Mouse (Mus musculus): ENCODE results near the gene Maea.
"Not testable (repeated sequence)": the region's sequence is repeated elsewhere in the genome, so short reads cannot be mapped to it uniquely, and the experiment has no call there.

The Maea gene

GRCm38 (mm10) chr5:33335273-33335976 lies at the start of gene Maea:
Gene Maea (plus strand): TSS chr5:33335509.
- DNase-seq (ENCODE audit: extremely low spot score) = peak; percentile 93

- no peak for DNase-seq (ENCODE audit: extremely low spot score)
Measured at GRCm38 (mm10) chr5:33293796-33294430, 41.4 kb upstream of the Maea start.

DNA sequence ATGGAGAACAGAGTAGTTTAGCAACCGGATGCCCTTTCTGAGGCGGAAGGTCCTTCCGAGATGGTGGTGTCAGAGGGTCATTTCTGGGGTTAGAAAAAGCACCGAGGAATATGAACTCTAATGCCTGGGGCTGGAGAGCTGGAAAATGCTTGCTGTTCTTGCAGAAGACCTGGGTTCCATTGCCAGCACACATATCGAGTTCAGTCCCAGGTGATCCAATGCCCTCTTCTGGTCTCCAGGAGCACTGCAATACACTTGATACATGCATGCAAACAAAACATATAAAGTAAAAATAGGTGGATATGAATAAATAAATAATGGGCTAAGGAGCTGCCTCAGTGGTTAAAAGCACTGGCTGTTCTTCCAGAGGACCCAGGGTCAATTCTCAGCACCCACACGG lies 38.1 kb upstream of the Maea start:
- DNase-seq (ENCODE audit: extremely low spot score) = no peak

DNA sequence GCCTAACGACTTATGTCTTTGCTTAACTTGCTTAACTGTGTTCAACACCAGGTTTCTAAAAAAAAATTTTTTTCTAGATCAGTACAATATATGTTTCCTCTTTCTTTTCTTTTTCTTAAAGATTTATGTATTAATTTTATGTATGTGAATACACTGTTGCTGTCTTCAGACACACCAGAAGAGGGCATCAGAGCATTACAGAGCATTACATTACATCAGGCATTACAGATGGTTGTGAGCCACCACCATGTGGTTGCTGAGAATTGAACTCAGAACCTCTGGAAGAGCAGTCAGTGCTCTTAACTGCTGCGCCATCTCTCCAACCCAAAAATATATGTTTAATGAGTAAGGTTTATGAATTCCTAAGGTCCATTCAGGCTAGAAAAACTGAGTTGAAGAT lies 33.5 kb upstream of the Maea start:
- no peak for DNase-seq (ENCODE audit: extremely low spot score)

DNA sequence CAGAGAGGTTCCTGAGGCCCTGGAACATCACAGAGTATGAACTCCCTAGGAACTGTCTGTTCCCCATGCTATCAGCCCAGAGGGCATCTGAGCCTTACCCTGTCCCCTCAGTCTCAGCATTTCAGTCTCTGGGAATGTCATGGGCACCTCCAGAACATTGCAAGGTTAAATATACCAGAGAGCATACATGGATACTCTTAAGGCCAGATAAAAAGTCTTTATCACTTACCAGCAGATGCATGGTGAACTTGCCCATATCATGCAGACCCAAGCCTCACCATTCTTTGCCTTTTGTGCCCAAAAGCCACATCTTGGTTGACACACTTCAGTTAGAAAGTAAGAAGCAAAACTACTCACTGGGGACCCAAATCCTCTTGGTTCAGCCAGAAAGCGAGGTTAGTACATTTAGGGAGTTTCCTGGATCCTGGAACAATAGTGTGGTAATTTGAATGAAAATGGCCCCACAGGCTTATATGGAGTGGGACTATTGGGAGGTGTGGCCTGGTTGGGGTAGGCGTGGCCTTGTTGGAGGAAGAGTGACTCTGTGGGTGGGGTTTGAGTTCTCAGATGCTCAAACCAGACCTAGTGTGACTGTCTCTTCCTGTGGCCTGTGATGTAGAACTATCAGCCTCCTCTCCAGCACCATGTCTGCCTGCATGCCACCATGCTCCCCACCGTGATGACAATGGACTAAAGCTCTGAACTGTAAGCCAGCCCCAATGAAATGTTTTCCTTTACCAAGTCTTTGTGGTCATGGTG lies 24.4 kb upstream of the Maea start:
- DNase-seq (ENCODE audit: extremely low spot score) = no peak

DNA sequence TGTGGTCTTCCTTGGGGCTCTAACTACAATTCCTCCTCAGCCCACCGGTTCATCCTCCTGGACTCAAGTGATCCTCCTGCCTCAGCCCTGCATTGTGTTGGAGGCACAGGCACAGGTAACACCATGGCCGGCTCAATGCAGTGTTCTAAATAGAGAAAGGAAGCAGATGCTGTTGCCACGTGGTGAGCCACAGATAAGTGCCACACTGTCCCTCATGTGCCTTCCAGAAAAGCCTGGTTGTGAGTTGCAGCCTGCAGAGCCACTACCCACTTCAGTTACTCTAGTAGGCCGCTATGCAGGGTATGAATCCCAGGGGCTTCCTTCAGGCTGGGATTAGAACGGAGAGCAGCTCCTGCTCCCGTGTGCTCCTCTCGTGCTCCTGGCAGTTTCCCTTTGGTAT lies 23.1 kb upstream of the Maea start:
- DNase-seq (ENCODE audit: extremely low spot score) = no peak

DNA sequence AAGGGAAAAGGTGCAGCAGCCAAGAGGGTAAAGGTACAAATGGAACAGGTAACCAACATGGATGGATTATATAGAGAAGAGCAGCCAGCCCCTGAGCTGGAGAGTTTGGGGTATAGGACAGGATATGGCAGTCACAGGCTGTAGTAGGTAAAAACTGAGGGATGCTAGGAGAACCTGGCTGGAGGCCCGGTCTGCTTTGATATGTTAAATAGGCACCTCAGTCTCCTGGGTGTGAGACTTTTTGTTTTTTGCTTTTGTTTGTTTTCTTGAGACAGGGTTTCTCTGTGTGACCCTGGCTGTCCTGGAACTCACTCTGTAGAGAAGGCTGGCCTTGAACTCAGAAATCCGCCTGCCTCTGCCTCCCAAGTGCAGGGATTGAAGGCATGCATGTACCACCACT lies 10.8 kb upstream of the Maea start:
- no peak for DNase-seq (ENCODE audit: extremely low spot score)

DNA sequence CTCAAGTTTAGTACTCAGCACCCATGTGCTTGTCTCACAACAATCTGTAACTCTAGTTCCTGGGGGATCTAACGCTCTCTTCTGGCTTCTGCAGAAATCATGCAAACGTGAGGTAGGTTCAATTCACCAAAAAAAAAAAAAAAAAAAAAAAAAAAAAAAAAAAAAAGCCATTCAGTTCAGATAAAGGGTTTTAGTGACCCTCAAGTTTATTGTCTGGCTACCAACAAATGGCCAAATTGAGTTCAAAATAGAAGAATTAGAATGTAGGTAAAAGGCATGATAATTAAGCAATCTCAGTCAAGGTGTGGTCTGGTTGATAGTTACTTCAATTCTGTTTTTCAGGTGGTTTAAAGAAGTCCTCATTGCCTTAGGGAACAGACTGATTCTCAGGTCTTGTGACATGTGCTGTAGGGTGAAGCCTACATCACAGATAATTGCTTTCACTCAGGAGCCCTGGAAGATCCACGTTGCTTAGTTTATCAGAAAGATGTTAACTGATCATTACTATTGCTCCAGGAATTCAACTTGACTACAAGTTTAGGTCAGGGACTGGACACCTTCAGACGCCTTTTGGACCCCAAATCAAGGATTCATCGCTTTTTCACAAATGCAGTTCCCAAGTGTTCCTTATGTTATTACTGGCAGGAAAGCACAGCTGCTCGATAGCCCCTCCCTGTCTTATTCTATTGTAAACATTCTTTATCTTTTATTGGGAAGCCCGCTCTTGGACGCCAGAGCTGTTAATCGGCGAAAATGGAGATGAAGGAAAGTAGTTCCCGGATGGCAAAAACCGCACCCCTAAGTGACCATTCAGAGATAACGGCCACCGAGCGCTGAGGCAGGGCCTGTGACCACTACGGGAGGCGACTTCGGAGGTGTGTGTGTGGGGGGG lies 682 bp upstream of the Maea start:
- DNase-seq (ENCODE audit: extremely low spot score) = no peak

- DNase-seq (ENCODE audit: extremely low spot score) = no peak
Measured at GRCm38 (mm10) chr5:33335977-33336360, 660 bp downstream of the Maea start.

DNA sequence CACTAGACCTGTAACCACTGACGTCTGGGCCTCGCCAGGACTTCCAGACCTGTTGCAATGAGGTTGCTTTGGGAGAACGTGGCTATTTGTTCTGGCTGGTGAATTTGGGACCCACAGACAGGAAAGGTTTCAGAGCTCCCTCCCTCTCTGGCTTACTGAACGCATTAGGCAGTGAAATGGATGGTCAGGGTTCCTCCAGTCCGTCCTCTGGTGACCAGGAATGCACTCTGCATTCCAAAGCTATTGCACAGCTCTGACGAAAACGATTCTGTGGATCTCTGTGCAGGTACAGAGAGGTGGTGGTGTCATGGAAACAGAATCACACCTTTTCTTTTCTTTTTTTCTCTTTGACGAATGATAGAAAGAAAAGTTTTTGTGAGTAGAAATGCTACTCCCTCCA lies 1.9 kb downstream of the Maea start:
- DNase-seq (ENCODE audit: extremely low spot score) = no peak

- no peak for DNase-seq (ENCODE audit: extremely low spot score)
Measured at GRCm38 (mm10) chr5:33341165-33341564, 5.9 kb downstream of the Maea start.

DNA sequence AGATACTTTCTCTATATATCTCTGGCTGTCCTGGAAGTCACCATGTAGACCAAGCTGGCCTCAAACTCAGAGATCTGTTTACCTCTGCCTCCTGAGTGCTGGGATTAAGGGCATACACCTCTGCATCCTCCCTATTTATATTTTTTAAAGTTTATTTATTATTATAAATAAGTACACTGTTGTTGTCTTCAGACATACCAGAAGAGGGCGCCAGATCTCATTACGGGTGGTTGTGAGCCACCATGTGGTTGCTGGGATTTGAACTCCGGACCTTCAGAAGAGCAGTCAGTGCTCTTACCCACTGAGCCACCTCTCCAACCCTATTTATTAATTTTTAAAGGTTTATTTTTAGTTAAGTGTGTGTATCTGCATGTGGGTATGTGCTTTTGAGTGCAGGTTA lies 6.9 kb downstream of the Maea start:
- not testable (repeated sequence) for DNase-seq (ENCODE audit: extremely low spot score)

DNA sequence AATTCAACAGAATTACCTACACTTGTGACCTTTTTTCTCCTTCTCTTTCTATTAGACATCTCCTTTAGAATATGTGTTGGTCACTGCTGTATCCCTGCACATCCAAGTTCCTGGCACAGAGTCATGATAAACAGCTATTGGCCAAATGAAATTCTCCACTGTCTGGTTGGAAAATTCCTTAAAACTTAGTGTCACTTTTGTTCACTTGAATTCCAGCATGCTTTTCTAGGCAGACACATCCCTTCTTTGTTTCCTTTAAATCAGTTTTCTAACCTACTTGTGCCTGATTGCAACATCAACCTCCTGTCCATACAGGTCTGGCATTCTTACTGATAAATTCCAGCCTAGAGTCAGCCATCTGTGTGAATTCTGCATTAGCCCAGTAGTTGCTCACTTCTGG lies 7.5 kb downstream of the Maea start:
- no peak for DNase-seq (ENCODE audit: extremely low spot score)

DNA sequence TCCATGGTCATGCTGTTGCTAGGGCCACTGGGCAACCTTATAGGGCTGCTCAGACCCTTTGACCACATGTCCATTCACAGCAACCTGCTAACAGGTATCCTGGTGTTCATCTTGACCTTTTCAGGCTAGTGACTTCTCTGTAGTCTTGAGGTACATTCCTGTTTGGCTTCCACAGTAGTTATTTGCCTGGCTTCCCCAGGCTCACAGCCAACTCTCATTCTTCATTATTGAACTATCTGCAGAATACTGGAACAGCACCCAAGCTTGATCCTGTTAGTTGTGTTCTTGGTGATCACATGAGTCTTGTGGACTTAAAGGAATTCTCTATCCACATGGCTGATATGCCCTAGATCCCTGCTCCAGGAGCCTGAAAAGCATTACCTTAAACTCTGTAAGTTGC lies 8.3 kb downstream of the Maea start:
- DNase-seq (ENCODE audit: extremely low spot score) = no peak

DNA sequence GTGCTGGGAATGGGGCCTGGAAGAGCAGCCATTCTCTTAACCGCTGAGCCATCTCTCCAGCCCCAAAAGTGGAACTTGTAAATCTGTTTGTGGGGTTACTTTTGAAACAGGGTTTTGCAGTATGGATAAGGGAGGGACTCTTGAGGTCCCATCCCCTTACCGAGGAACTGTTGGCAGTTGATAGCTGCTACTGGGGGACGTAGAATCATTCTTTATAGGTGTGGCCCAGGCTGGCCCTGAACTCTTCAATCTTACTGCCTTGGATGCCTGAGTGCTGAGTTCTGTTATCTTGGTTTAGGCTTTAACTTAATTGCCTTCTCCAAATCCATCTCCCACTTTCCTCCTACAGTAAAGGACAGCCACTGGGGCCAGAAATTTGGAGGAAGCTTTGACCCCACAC lies 8.8 kb downstream of the Maea start:
- no peak for DNase-seq (ENCODE audit: extremely low spot score)

GRCm38 (mm10) chr5:33347620-33348019 lies 12.3 kb downstream of the Maea start:
- no peak for DNase-seq (ENCODE audit: extremely low spot score)

DNA sequence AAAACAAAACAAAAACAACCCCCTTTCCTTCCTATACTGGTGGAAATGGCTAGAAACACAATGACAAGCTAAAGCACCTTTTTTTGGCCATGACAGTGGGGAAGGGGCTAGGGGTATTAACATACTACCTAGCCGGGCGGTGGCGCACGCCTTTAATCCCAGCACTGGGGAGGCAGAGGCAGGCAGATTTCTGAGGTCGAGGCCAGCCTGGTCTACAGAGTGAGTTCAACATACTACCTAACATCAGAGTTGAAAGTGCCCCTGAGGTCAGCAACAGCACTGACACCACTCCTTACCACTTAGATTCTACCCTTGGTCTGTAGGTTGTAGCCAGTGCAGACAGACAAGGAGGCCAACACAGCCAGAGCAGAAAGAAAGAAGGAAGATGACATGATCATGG lies 13.9 kb downstream of the Maea start:
- DNase-seq (ENCODE audit: extremely low spot score) = no peak

DNA sequence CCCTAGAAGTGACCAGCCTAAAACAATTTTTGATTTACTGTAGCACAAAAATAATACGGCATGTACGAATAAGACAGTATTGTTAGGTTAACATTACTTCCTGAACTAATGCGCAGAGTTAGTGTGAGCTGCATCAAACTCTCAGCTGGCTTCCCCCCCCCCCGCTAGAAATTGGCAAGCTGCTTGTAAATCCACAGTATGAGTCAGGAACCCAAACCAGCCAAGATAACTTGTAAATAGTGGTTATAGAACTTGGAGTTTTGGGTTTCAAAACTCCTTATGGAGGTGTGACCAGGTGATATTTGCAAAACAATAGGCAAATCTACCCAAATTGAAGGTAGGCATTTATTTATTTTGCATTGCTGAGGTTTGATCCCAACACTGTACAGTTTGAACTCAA lies 14.4 kb downstream of the Maea start:
- no peak for DNase-seq (ENCODE audit: extremely low spot score)

- no peak for DNase-seq (ENCODE audit: extremely low spot score)
Measured at GRCm38 (mm10) chr5:33351556-33352272, 16.4 kb downstream of the Maea start.

GRCm38 (mm10) chr5:33352273-33352645 lies 16.9 kb downstream of the Maea start:
- DNase-seq (ENCODE audit: extremely low spot score) = no peak

- no peak for DNase-seq (ENCODE audit: extremely low spot score)
Measured at GRCm38 (mm10) chr5:33353011-33353410, 17.7 kb downstream of the Maea start.

Measured in embryo, embryonic 9.5 days (tissue).